Mouse (Mus musculus) embryonic facial prominence, embryonic 10.5 days (tissue): ENCODE measurements around the gene 3100002H09Rik. TPM values are rescaled to one million over a fixed set of nuclear protein-coding genes. Genes with fewer than 3 reads are reported as not detected.
A peak's percentile ranks its signal among the peaks of the same experiment; 100 is the strongest.

ENCODE experiments used
- DNase-seq: peaks from one replicate; pipeline ENCODE4 v3.0.0-alpha.2; 2017; ENCODE audit warnings: low spot score
- H3K27ac ChIP-seq: fragments of 300-500 bp; sonication (generic); replicated peaks from 2 replicates; pipeline ENCODE4 v1.5.1; 2016; ENCODE audit warnings: mild to moderate bottlenecking
- H3K27me3 ChIP-seq: fragments of 300-500 bp; sonication (generic); replicated peaks from 2 replicates; pipeline ENCODE4 v1.6.1; 2016; ENCODE audit warnings: low read depth, mild to moderate bottlenecking; ENCODE audit not compliant: poor library complexity, severe bottlenecking
- H3K36me3 ChIP-seq: fragments of 300-500 bp; sonication (generic); replicated peaks from 2 replicates; pipeline ENCODE4 v1.6.1; 2016; ENCODE audit warnings: mild to moderate bottlenecking, moderate library complexity
- H3K4me1 ChIP-seq: fragments of 300-500 bp; sonication (generic); 2 replicates; pipeline ENCODE4 v1.6.1; 2016
- H3K4me3 ChIP-seq: fragments of 300-500 bp; sonication (generic); 2 replicates; pipeline ENCODE4 v1.5.1; 2016; ENCODE audit warnings: mild to moderate bottlenecking, moderate library complexity
- H3K9me3 ChIP-seq: fragments of 300-500 bp; sonication (generic); 2 replicates; pipeline ENCODE4 v1.6.1; 2016; ENCODE audit warnings: mild to moderate bottlenecking
- WGBS: fragments of 180-500 bp; shearing (Covaris S2); methylation state at CpG from one replicate; pipeline ENCODE4 v1.1.7; 2016; 5-methylcytosine and 5-hydroxymethylcytosine counted together
- polyA plus RNA-seq: library from polyadenylated mRNA; unstranded; fragments of >200 nt; fragmentation: Nextera tagmentation; extraction: Ambion mirVana; gene quantifications from 2 replicates; pipeline ENCODE4 v1.2.1, GENCODE M21; 2016

The 3100002H09Rik gene
- polyA plus RNA-seq = 0.24 TPM in 1 of 2 replicates, not detected in the other

DNA sequence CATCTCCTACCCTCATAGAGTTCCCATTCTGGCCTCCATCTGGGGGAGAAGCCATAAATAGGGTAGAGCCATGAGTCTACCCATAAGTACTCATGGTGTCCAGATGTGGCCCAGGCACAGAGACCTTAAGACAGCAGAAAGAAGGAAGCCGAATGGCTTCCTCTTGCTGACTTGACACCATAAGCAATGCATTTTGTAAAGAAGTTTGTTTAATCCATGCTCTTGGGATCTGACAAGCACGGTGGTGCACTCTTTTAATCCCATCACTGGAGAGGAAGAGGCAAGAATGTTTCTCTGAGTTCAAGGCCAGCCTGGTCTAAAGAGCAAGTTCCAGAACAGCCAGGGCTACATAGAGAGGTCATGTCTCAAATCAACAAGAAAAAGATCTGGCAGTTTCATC lies at the start of gene 3100002H09Rik:
Gene 3100002H09Rik (minus strand): TSS at position 101 of the 400 bp plus-strand sequence.
- Histone ChIP-seq H3K4me3 (no peak within 1 kb of the TSS), H3K27me3 (peaks cover 33% of the 10 kb centered on the region)
- 83% methylated on average over 2 of the region's 2 CpGs for WGBS

GRCm38 (mm10) chr4:124659251-124660217 lies 48.9 kb upstream of the 3100002H09Rik start:
- H3K4me1 ChIP-seq = peaks cover 42% of the 10 kb centered on the region
- under 1% methylated on average over 68 of the region's 68 CpGs for WGBS
- peak; percentile 68 for DNase-seq
- no peak overlapping the region for H3K27ac ChIP-seq
- peak overlapping the region; percentile 75 for H3K4me3 ChIP-seq
- H3K27me3 ChIP-seq = peaks cover 100% of the 10 kb centered on the region
- no peaks in the 10 kb centered on the region for H3K36me3 ChIP-seq
- H3K9me3 ChIP-seq = no peaks in the 10 kb centered on the region

More for the DNA sequence above, at the start of gene 3100002H09Rik:
- H3K9me3 ChIP-seq = no peaks in the 10 kb centered on the region
- H3K27ac ChIP-seq = no peak within 1 kb of the TSS
- no peaks in the 10 kb centered on the region for H3K36me3 ChIP-seq
- H3K4me1 ChIP-seq = peaks cover 30% of the 10 kb centered on the region
- DNase-seq = no peak

- Histone ChIP-seq H3K27ac (peak overlapping the region; percentile 69), H3K4me1 (peaks cover 39% of the 10 kb centered on the region), H3K36me3 (no peaks in the 10 kb centered on the region), H3K27me3 (peaks cover 100% of the 10 kb centered on the region), H3K4me3 (peak overlapping the region; percentile 75), H3K9me3 (no peaks in the 10 kb centered on the region)
- DNase-seq = peak; percentile 72
- under 1% methylated on average over 39 of the region's 39 CpGs for WGBS
These were observed 47.8 kb upstream of the 3100002H09Rik start for GRCm38 (mm10) chr4:124658412-124658851.

DNA sequence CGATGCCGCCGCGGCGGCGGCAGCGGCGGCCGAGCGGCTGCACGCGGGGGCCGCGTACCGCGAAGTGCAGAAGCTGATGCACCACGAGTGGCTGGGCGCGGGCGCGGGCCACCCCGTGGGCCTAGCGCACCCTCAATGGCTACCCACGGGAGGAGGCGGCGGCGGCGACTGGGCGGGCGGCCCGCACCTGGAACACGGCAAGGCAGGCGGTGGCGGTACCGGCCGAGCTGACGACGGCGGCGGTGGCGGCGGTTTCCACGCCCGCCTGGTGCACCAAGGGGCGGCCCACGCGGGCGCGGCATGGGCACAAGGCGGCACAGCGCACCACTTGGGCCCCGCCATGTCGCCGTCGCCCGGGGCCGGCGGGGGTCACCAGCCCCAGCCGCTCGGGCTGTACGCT lies 47.2 kb upstream of the 3100002H09Rik start:
- Histone ChIP-seq H3K4me3 (peak overlapping the region; percentile 75), H3K36me3 (no peaks in the 10 kb centered on the region), H3K9me3 (no peaks in the 10 kb centered on the region), H3K27me3 (peaks cover 100% of the 10 kb centered on the region), H3K4me1 (peaks cover 46% of the 10 kb centered on the region), H3K27ac (peak overlapping the region; percentile 69)
- under 1% methylated on average over 61 of the region's 61 CpGs for WGBS
- no peak for DNase-seq

DNA sequence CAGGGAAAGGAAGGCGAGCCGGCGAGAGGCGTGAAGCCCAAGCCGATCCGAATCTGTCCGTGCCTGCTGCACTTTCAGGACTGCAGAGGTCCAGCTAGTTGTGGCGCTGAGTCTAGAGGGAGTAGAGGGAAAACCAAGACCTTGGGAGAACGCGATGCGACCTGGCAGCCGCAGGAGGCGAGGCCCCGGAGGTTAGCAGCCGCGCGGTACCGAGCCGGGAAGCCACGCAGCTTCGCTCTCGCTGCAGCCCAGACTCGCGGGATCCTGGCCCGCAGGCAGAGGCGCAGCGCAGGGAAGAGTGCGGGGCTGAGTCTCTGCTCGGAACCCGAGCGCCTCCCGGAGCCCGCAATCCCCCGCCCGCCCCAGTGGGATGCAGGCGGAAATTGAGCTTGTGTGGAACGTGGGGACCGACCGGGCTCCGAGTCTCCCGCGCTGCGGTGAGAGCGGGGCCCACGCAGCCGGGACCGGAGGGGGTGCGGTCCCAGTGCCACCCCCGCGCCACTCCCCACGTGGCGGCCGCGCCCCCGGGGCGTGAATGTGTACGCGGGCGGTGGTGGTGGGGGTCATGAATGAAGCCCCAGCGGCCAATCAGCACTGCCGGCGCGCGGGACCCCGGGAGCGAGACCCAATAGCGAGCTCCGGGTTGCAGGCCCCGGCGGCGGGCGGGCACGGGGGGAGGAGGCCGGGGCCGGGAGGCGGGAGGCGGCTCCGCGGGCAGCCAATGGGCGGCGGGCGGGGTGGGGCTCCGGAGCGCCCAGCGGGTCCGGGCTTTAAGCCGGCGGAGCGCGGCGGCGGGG lies 46.4 kb upstream of the 3100002H09Rik start:
- Histone ChIP-seq H3K4me1 (peaks cover 53% of the 10 kb centered on the region), H3K27me3 (peaks cover 100% of the 10 kb centered on the region), H3K4me3 (peak overlapping the region; percentile 75), H3K27ac (peak overlapping the region; percentile 69), H3K36me3 (no peaks in the 10 kb centered on the region), H3K9me3 (no peaks in the 10 kb centered on the region)
- DNase-seq = peak; percentile 95
- WGBS = 1% methylated on average over 92 of the region's 92 CpGs

GRCm38 (mm10) chr4:124656518-124656853 lies 45.9 kb upstream of the 3100002H09Rik start, which contains the start of gene Pou3f1:
TSS of gene Pou3f1 (plus strand) at chr4:124656807.
- WGBS = under 1% methylated on average over 15 of the region's 15 CpGs
- no peak for DNase-seq
- no peaks in the 10 kb centered on the region for H3K36me3 ChIP-seq
- H3K9me3 ChIP-seq = no peaks in the 10 kb centered on the region
- H3K27me3 ChIP-seq = peaks cover 100% of the 10 kb centered on the region
- H3K4me1 ChIP-seq = peaks cover 59% of the 10 kb centered on the region
- H3K27ac ChIP-seq = peak within 1 kb of the TSS; percentile 69
- H3K4me3 ChIP-seq = peak within 1 kb of the TSS; percentile 75

DNA sequence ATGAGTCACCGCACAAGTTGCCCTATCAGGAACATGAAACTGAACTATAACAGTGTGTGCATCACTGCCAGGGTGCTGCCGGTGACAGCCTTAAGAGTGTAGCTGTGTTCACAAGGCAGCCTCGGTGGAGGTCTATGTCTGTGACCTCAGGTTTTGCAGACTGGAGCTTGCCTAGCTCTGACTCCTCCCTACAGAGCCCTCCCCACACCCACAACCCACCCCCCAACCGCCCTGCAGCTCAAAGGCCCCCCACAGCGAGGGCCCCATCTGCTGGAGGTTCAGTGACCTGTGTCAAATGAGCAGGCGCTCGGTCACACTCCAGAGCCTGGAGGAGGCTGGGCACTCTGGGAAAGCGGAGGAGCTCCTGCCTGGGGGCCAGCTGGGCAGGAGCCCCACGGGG lies 42.3 kb upstream of the 3100002H09Rik start:
- peaks cover 47% of the 10 kb centered on the region for H3K4me1 ChIP-seq

GRCm38 (mm10) chr4:124647909-124648308 lies 37.3 kb upstream of the 3100002H09Rik start:
- Histone ChIP-seq H3K27ac (0 out of 2 replicates have a peak overlapping the region, but pooled peaks have one; percentile 10), H3K4me1 (peaks cover 42% of the 10 kb centered on the region), H3K4me3 (no peak overlapping the region), H3K9me3 (no peaks in the 10 kb centered on the region), H3K27me3 (peaks cover 79% of the 10 kb centered on the region), H3K36me3 (no peaks in the 10 kb centered on the region)
- DNase-seq = no peak
- 53% methylated on average over 5 of the region's 5 CpGs for WGBS

More for the DNA sequence above, 42.3 kb upstream of the 3100002H09Rik start:
- Histone ChIP-seq H3K27ac (peak overlapping the region; percentile 27; the same call in 1 of the 2 replicates), H3K4me3 (peak overlapping the region; percentile 34), H3K27me3 (peaks cover 100% of the 10 kb centered on the region), H3K9me3 (no peaks in the 10 kb centered on the region), H3K36me3 (no peaks in the 10 kb centered on the region)
- DNase-seq = peak; percentile 77
- WGBS = 3% methylated on average over 9 of the region's 9 CpGs

GRCm38 (mm10) chr4:124646591-124646990 lies 36.0 kb upstream of the 3100002H09Rik start:
- peaks cover 70% of the 10 kb centered on the region for H3K27me3 ChIP-seq
- no peaks in the 10 kb centered on the region for H3K36me3 ChIP-seq
- 12% methylated on average over 8 of the region's 8 CpGs for WGBS
- peak overlapping the region; percentile 48 for H3K27ac ChIP-seq
- DNase-seq = peak; percentile 46
- peak overlapping the region; percentile 9; the same call in 1 of the 2 replicates for H3K4me3 ChIP-seq
- no peaks in the 10 kb centered on the region for H3K9me3 ChIP-seq
- peaks cover 29% of the 10 kb centered on the region for H3K4me1 ChIP-seq

- no peak overlapping the region for H3K27ac ChIP-seq
- H3K4me1 ChIP-seq = peaks cover 23% of the 10 kb centered on the region
- no peaks in the 10 kb centered on the region for H3K9me3 ChIP-seq
- no peaks in the 10 kb centered on the region for H3K36me3 ChIP-seq
- peaks cover 69% of the 10 kb centered on the region for H3K27me3 ChIP-seq
- no peak for DNase-seq
- no peak overlapping the region for H3K4me3 ChIP-seq
- WGBS = 20% methylated on average over 3 of the region's 3 CpGs
These were observed 34.4 kb upstream of the 3100002H09Rik start for GRCm38 (mm10) chr4:124644974-124645433.

DNA sequence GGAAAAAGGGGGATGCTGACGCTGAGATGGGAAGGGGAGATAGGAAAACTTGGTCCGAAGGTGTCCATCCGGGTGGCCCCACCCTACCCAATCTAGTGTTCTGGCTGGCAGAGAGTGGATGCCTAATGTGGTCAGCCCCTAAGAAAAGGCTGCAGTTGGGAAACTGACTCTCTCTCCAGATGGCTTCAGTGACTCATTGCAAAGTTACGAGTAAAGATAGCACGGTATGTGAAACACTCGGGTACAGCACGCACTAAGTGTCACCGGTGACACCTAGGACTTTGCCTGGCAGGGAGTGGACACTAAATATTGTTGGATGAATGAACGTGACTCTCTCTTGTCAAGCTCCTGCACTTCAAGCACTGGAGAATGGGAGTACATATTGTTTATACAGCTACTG lies 33.3 kb upstream of the 3100002H09Rik start:
- WGBS = 93% methylated on average over 9 of the region's 9 CpGs
- Histone ChIP-seq H3K4me3 (no peak overlapping the region), H3K9me3 (no peaks in the 10 kb centered on the region), H3K27me3 (peaks cover 69% of the 10 kb centered on the region), H3K36me3 (no peaks in the 10 kb centered on the region), H3K4me1 (peaks cover 28% of the 10 kb centered on the region), H3K27ac (no peak overlapping the region)
- no peak for DNase-seq

DNA sequence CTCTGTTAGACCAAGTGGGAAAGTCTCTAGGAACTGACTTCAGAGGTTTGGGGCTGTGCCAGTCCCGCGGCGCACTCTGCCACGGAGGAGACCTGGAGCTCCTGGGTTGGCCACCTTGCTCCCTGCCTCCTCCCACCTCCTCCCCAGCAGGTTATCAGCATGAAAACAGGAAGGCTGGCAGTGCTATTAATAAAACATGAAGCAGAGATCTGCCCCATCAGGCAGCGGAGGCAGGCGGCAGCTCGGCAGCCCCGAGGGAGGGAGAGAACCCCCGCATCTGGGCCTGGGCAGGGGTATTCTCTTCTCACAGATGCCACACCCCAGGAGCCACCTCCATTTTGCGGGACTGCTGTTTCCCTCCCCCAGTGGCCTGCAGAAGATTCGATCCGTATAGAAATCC lies 29.1 kb upstream of the 3100002H09Rik start:
- Histone ChIP-seq H3K36me3 (no peaks in the 10 kb centered on the region), H3K27me3 (peaks cover 50% of the 10 kb centered on the region), H3K4me3 (no peak overlapping the region), H3K27ac (no peak overlapping the region), H3K9me3 (no peaks in the 10 kb centered on the region), H3K4me1 (peaks cover 5% of the 10 kb centered on the region)
- WGBS = 34% methylated on average over 12 of the region's 12 CpGs
- DNase-seq = no peak
